Mouse (Mus musculus): ENCODE measurements at regions not wholly inside any gene's neighbourhood (a gene's known extent, or its start where the extent isn't known, plus 50 kb on each side); places are given as distances from the start of the nearest gene placed in this dataset.

GRCm38 (mm10) chr16:52746186-52746585, 292.3 kb upstream of the Alcam start:
- no peak for DNase-seq (ENCODE audit: low spot score in 2 of 2)

GRCm38 (mm10) chr16:52744720-52745119, 290.8 kb upstream of the Alcam start:
- no peak for DNase-seq (ENCODE audit: low spot score in 2 of 2)

GRCm38 (mm10) chr16:52742166-52742565, 288.3 kb upstream of the Alcam start:
- no peak for DNase-seq (ENCODE audit: low spot score in 2 of 2)

- DNase-seq (ENCODE audit: low spot score in 2 of 2): no peak
Observed at GRCm38 (mm10) chr16:52726120-52726844, 272.4 kb upstream of the Alcam start.

GRCm38 (mm10) chr16:52718231-52718932, 264.5 kb upstream of the Alcam start:
- DNase-seq (ENCODE audit: low spot score in 2 of 2): no peak

GRCm38 (mm10) chr16:52690272-52690671, 236.4 kb upstream of the Alcam start:
- DNase-seq (ENCODE audit: low spot score in 2 of 2): no peak

- no peak for DNase-seq (ENCODE audit: low spot score in 2 of 2)
Observed at GRCm38 (mm10) chr16:52654825-52655224, 201.0 kb upstream of the Alcam start.
